Mouse (Mus musculus): ENCODE data around the gene Ifi27.

GRCm38 (mm10) chr12:103391098-103391497 lies 42.9 kb upstream of the Ifi27 start:
- no peak for TF ChIP-seq GATA1 (IDR thresholded peaks at IDR 0.05; ENCODE audit: low read length)
- no peak for TF ChIP-seq TAL1 (IDR thresholded peaks at IDR 0.05; ENCODE audit: low read length)
